Mouse (Mus musculus) forebrain, embryonic 10.5 days (tissue): ENCODE measurements at regions not wholly inside any gene's neighbourhood (a gene's known extent, or its start where the extent isn't known, plus 50 kb on each side); places are given as distances from the start of the nearest gene placed in this dataset.

ENCODE experiments used
- DNase-seq: peaks from one replicate; pipeline ENCODE4 v3.0.0-alpha.2; 2017; ENCODE audit warnings: low spot score; ENCODE audit errors: extremely low spot score
- H3K27ac ChIP-seq: fragments of 300-500 bp; sonication (generic); 2 replicates; pipeline ENCODE4 v1.5.1; 2016; ENCODE audit warnings: mild to moderate bottlenecking
- H3K27me3 ChIP-seq: fragments of 300-500 bp; sonication (generic); 2 replicates; pipeline ENCODE4 v1.6.1; 2016; ENCODE audit warnings: mild to moderate bottlenecking; ENCODE audit not compliant: poor library complexity, severe bottlenecking
- H3K36me3 ChIP-seq: fragments of 300-500 bp; sonication (generic); replicated peaks from 2 replicates; pipeline ENCODE4 v1.6.1; 2016; ENCODE audit warnings: mild to moderate bottlenecking, moderate library complexity
- H3K4me1 ChIP-seq: fragments of 300-500 bp; sonication (generic); 2 replicates; pipeline ENCODE4 v1.6.1; 2016
- H3K4me3 ChIP-seq: fragments of 300-500 bp; sonication (generic); 2 replicates; pipeline ENCODE4 v1.5.1; 2016; ENCODE audit warnings: mild to moderate bottlenecking, moderate library complexity
- H3K9me3 ChIP-seq: fragments of 300-500 bp; sonication (generic); 2 replicates; pipeline ENCODE4 v1.6.1; 2016; ENCODE audit warnings: mild to moderate bottlenecking, moderate library complexity
- WGBS: fragments of 180-500 bp; shearing (Covaris S2); methylation state at CpG from one replicate; pipeline ENCODE4 v1.1.7; 2016; 5-methylcytosine and 5-hydroxymethylcytosine counted together

DNA sequence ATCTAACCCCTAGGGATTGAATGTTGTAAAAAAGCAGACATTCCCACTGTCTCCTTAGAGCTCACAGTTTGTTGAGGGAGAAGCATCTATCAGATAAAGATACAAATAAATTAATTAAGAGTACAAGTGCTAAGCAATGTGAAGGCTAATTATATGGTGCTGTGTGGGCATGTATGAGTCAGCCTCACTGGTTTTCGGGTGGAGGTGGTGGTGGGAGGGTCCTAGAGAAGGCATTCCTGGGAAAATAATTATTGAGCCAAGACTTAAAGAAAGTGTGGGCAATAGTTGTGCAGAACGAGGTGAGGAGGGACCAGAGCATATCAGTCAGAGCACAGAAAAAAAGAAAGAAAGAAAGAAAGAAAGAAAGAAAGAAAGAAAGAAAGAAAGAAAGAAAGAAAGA is 470.2 kb downstream of the Lmo4 start:
- no peaks in the 10 kb centered on the region for H3K27me3 ChIP-seq
- no peak for DNase-seq
- 87% methylated on average over 2 of the region's 2 CpGs for WGBS
- H3K36me3 ChIP-seq: no peaks in the 10 kb centered on the region
- no peak overlapping the region for H3K4me3 ChIP-seq
- H3K4me1 ChIP-seq: peaks cover 7% of the 10 kb centered on the region
- no peaks in the 10 kb centered on the region for H3K9me3 ChIP-seq
- H3K27ac ChIP-seq: no peak overlapping the region

DNA sequence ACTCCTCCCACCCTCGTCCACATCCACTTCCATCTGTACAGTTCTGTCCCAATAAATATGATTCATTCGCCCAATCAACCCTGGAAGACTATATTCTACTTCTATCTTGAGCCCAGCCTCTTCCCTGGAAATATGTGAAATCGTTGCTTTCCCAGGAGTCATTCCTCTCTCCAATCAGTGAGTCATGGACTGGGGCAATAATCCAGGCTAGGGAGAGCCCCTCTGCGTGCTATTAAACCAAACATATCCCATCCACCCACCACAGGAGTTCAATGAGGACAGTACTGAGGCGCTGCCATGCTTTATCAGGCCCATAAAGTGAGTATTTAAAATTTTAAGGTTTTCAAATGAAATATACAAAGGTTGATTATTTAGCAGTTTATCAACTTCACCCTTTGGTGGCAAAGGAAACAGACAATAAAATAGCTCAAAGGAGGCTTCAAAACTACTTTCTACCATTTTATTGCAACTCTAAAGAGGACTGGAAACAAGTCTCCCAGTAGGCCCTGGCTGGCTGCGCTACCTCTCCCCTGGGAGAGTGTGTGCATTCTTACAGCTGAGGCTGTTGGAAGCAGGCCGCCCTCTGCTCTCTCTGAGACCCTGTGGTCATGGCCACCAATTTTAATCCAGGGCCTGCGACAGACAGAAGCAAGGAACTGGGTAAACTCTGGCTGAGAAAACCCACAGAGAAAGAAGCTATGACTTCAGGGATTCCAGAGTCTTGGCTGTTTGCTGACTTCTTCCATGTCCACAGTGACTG is 471.9 kb downstream of the Lmo4 start:
- Histone ChIP-seq H3K36me3 (no peaks in the 10 kb centered on the region), H3K27me3 (no peaks in the 10 kb centered on the region), H3K4me3 (no peak overlapping the region), H3K27ac (no peak overlapping the region), H3K9me3 (no peaks in the 10 kb centered on the region), H3K4me1 (peaks cover 11% of the 10 kb centered on the region)
- WGBS: 91% methylated on average over 8 of the region's 8 CpGs
- DNase-seq: no peak

DNA sequence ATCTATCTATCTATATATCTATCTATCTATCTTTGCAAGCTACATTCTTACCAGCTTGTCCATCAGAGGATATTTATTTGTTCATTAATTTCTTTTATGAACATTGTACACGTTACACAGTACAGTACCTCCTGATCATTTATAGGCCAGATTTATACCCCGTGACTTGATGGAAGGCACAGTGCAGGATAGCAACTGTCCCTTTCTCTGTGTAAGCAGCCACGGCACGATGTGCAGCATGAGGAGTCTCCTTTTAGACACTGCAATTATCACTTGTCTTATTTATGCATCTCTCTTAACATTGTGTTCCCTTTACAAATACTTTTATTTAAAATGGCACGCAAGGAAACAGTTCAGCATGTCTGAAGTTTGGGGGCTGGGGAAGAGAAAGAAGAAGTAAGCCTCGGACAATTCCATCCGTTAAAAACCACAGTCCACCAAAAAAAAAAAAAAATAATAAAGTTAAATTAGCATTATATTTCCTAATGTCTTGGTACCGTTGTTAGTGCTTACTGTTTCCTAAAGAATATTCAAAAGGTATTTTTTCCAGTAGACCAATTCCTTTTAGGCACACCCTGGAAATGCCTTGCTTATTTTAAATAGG is 475.4 kb downstream of the Lmo4 start:
- H3K4me3 ChIP-seq: no peak overlapping the region
- WGBS: 76% methylated on average over 8 of the region's 8 CpGs
- H3K27me3 ChIP-seq: no peaks in the 10 kb centered on the region
- DNase-seq: no peak
- peaks cover 11% of the 10 kb centered on the region for H3K4me1 ChIP-seq
- no peak overlapping the region for H3K27ac ChIP-seq
- H3K9me3 ChIP-seq: no peaks in the 10 kb centered on the region
- no peaks in the 10 kb centered on the region for H3K36me3 ChIP-seq

DNA sequence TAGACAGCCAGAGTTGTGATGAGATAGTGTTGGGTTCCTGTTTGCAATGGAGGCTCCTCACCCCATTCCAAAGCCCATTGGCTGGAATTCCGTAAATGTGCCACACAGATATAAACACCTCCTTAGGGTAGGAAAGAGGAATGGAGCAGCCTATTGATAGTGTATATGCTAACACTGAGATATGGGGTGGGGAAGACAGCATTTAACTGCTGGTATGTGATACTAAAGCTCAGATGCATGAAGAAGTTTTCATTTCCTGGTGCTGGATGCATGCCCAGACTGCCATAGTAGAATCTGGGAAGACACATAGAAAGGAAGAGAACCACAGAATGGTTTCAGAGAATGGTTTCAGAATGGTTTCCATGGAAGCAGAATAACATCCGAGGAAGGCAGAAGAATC is 482.4 kb downstream of the Lmo4 start:
- Histone ChIP-seq H3K9me3 (no peaks in the 10 kb centered on the region), H3K36me3 (no peaks in the 10 kb centered on the region)
- WGBS: 89% methylated on average over 2 of the region's 2 CpGs

DNA sequence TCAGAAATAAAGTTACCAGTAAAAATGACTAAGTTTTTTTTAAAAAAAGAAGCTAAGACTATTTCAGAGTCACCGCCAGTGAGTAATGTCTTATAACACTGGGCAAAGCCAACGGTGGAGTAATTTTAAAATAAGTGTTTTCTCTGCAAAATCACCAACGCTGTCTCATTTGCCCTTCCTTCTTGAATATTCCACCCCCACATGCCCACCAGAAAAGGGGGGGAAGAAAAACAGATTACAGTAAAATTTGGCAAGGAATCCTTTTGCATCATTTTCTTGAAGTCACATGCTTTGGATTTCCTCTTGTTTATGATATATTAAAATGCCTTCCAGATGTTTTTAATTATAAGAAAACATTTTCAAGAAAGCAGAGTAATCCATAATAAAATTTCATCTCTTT is 482.9 kb downstream of the Lmo4 start:
- Histone ChIP-seq H3K27ac (no peak overlapping the region), H3K4me3 (no peak overlapping the region), H3K36me3 (no peaks in the 10 kb centered on the region), H3K9me3 (no peaks in the 10 kb centered on the region), H3K4me1 (no peaks in the 10 kb centered on the region), H3K27me3 (no peaks in the 10 kb centered on the region)
- no peak for DNase-seq
- WGBS: 93% methylated on average over 3 of the region's 3 CpGs

More for the DNA sequence above, 482.4 kb downstream of the Lmo4 start:
- Histone ChIP-seq H3K27me3 (no peaks in the 10 kb centered on the region), H3K4me3 (no peak overlapping the region), H3K4me1 (no peaks in the 10 kb centered on the region), H3K27ac (no peak overlapping the region)
- no peak for DNase-seq

DNA sequence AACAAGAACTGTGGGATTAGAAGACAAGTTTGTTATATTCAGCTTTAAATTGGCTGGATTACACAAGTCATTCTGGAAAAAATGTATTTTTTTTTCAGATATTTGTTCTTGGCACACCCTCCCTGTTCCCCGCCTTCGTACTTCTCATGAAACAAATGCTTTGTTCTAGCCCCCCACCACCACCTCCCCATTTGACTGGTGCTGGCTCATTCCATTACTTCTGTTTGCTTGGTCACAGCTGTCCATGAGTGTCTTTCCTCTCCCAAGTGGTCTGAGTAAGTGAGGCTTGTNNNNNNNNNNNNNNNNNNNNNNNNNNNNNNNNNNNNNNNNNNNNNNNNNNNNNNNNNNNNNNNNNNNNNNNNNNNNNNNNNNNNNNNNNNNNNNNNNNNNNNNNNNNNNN is 491.8 kb downstream of the Lmo4 start:
- peaks cover 6% of the 10 kb centered on the region for H3K27me3 ChIP-seq
- WGBS: 98% methylated on average over 2 of the region's 2 CpGs
- no peak overlapping the region for H3K27ac ChIP-seq
- no peak overlapping the region for H3K4me3 ChIP-seq
- H3K9me3 ChIP-seq: no peaks in the 10 kb centered on the region; the same call in 1 of the 2 replicates
- no peak for DNase-seq
- H3K4me1 ChIP-seq: peaks cover 12% of the 10 kb centered on the region
- H3K36me3 ChIP-seq: no peaks in the 10 kb centered on the region

DNA sequence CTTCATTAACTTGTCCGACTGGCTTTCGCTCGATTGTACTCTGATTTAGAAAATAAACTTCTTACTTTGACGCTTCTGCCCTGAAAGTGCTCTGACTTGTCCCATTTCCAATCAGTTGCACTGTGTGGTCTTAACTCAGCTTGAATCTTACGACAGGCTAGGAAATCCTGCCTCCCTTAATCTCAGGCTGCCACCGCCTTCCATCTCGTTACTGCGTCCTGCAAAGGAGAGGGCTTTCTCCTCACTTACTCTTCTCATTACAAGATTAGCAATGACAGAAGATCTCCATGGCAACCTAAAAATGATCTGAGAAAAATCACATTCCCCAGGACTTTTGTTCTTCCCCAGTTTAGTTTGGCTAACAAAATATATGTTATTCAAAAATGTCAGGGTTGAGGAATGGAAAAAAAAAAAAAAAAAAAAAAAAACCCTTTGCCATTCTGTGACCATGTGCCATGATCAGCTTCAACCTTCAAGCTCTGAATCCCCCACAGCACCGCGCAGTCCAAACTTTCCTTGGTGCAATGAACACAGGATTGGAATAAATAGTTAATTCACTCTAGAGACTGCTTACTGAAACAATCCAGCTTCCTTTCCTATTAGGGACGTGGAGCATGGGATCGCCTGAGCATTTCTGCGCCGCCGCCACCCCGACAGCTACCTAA is 494.1 kb downstream of the Lmo4 start:
- Histone ChIP-seq H3K27ac (no peak overlapping the region), H3K4me1 (peaks cover 12% of the 10 kb centered on the region), H3K9me3 (no peaks in the 10 kb centered on the region; the same call in 1 of the 2 replicates), H3K4me3 (no peak overlapping the region), H3K27me3 (peaks cover 6% of the 10 kb centered on the region), H3K36me3 (no peaks in the 10 kb centered on the region)
- DNase-seq: no peak
- 46% methylated on average over 16 of the region's 16 CpGs for WGBS

DNA sequence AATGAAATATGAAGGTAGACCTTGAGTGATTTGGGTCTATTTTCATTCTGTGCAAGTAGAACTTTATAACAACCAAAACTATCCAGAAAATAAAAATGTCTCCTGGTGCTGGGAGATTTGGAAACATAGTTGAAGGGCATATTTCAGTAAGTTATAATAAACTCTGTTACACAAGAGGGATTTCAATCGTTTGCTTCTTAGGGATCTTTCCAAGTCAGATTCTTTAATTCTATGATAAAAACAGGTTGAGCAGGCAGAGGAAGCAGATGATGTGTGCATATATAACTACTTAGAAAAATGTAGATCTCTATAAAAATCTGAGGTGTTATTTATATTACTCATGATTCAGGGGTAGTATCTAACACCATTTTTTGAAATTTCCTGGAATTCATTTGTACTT is 498.3 kb downstream of the Lmo4 start:
- DNase-seq: no peak
- 92% methylated on average over 1 of the region's 1 CpGs for WGBS
- no peaks in the 10 kb centered on the region for H3K9me3 ChIP-seq

DNA sequence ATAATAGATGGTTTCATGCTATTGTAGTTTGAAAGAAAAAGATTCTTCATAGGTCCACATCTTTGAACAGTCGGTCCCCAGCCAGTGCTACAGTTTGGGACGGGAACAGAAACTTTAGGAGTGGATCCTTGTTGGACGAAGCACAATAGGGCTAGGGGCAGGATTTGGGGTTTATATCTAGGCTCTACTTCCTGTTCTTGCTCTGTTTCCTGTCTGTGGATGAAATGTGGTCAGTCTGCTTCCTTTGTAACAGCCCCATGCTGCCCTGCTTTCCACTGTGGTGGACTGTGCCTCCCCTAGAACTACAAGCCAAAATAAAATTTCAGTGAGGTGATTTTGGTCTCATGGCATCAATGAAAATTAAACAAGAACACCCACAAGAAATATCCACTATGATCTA is 510.2 kb downstream of the Lmo4 start:
- Histone ChIP-seq H3K27ac (no peak overlapping the region), H3K36me3 (no peaks in the 10 kb centered on the region), H3K4me1 (no peaks in the 10 kb centered on the region), H3K4me3 (no peak overlapping the region), H3K9me3 (no peaks in the 10 kb centered on the region), H3K27me3 (no peaks in the 10 kb centered on the region)
- DNase-seq: no peak
- WGBS: 94% methylated on average over 3 of the region's 3 CpGs

More for the DNA sequence above, 498.3 kb downstream of the Lmo4 start:
- Histone ChIP-seq H3K36me3 (no peaks in the 10 kb centered on the region), H3K27me3 (peaks cover 2% of the 10 kb centered on the region), H3K4me3 (no peak overlapping the region), H3K4me1 (peaks cover 10% of the 10 kb centered on the region), H3K27ac (no peak overlapping the region)

DNA sequence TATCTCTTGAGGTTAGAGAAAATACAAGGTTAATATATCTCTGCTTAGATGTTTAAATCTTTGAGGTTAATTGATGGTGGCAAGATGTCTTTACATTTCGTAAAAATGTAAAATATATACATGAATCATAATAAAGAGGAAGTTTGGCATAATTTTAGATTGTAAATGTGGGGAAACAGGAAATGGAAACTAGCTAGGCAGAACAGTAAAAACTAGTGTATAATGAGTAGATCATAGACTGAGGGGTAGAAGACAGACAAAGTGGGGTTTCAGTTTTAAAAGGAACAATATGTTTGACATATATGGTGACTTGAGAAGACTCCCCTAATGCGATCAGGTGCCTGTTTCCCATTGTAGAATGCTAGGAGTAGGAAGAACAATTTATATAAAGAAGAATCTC is 519.3 kb downstream of the Lmo4 start:
- WGBS: 86% methylated on average over 2 of the region's 2 CpGs
- no peak for DNase-seq

DNA sequence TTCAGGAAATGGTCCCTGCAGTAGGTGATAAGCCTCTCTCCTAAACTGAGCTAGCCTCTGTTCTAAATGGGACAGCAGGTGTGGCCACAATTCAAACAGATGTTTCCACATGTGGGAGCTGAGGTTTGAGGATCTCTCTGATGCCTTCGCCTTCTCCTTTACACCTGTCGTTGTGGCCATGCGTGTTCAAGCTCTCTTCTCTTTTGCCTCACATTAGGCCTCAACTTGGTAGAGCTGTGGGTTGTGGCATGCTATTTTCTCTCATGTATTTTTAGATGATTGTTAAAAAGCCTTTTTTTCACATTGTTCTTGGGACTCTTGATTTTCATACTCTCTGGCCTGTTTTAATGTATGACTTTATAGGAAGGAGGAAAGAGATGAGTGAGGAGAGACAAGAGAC is 526.8 kb downstream of the Lmo4 start:
- H3K27me3 ChIP-seq: no peaks in the 10 kb centered on the region
- WGBS: 100% methylated on average over 3 of the region's 3 CpGs
- H3K9me3 ChIP-seq: no peaks in the 10 kb centered on the region
- DNase-seq: no peak
- H3K4me1 ChIP-seq: no peaks in the 10 kb centered on the region
- H3K4me3 ChIP-seq: no peak overlapping the region
- no peaks in the 10 kb centered on the region for H3K36me3 ChIP-seq
- H3K27ac ChIP-seq: no peak overlapping the region

More for the DNA sequence above, 519.3 kb downstream of the Lmo4 start:
- Histone ChIP-seq H3K4me3 (no peak overlapping the region), H3K4me1 (no peaks in the 10 kb centered on the region), H3K9me3 (no peaks in the 10 kb centered on the region), H3K27ac (no peak overlapping the region), H3K36me3 (no peaks in the 10 kb centered on the region), H3K27me3 (no peaks in the 10 kb centered on the region)

DNA sequence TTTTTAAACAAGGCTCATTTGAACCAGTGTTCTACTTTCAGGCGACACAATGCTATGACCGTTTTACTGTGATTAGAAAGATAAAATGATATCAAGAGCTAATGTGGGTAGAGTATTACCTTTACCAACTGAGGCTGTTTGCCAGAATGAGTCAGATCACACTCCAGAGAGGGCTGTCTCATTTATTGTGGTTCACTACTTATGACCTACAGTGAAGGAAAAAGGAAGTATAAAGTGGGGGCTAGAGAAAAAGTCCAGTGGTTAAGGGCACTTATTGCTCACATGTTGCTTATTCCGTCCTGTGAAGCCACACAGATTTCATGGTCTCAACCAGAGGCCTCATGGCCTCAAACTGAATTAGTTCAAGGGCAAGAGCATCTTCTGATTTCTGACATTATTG is 530.2 kb downstream of the Lmo4 start:
- Histone ChIP-seq H3K27me3 (no peaks in the 10 kb centered on the region), H3K4me1 (no peaks in the 10 kb centered on the region), H3K27ac (no peak overlapping the region), H3K36me3 (no peaks in the 10 kb centered on the region), H3K4me3 (no peak overlapping the region), H3K9me3 (no peaks in the 10 kb centered on the region)
- no peak for DNase-seq
- 94% methylated on average over 3 of the region's 3 CpGs for WGBS

DNA sequence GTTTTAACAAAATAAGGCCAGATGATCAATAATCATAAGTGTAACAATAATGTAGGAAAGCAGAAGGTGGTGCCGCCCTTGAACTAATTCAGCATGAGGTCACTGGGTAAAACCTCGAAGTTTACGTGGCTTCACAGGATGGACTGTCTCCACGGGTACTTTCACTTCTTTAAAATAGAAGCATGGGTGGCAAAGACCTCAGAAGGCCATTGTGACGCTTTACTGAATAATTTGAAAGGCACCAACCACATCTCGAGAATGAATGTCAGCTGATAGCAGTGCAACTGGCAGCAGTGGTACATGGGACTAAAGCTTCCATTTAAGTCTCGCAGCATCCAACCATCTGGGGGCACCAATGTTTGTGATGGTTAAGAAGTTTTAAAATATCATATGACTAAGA is 530.6 kb downstream of the Lmo4 start:
- H3K27me3 ChIP-seq: no peaks in the 10 kb centered on the region
- no peak overlapping the region for H3K4me3 ChIP-seq
- DNase-seq: no peak
- no peaks in the 10 kb centered on the region for H3K9me3 ChIP-seq
- 90% methylated on average over 7 of the region's 7 CpGs for WGBS
- no peaks in the 10 kb centered on the region for H3K4me1 ChIP-seq
- no peak overlapping the region for H3K27ac ChIP-seq
- no peaks in the 10 kb centered on the region for H3K36me3 ChIP-seq
